Mouse (Mus musculus): ENCODE results near the gene ccdc198. TPM values are rescaled to one million over a fixed set of nuclear protein-coding genes. Genes with fewer than 3 reads are reported as not detected.
A peak's percentile ranks its signal among the peaks of the same experiment; 100 is the strongest.
"Not testable (repeated sequence)": the region's sequence is repeated elsewhere in the genome, so short reads cannot be mapped to it uniquely, and the experiment has no call there.

The ccdc198 gene
- polyA plus RNA-seq, 1 experiment from 2014 or later: 101 TPM

DNA sequence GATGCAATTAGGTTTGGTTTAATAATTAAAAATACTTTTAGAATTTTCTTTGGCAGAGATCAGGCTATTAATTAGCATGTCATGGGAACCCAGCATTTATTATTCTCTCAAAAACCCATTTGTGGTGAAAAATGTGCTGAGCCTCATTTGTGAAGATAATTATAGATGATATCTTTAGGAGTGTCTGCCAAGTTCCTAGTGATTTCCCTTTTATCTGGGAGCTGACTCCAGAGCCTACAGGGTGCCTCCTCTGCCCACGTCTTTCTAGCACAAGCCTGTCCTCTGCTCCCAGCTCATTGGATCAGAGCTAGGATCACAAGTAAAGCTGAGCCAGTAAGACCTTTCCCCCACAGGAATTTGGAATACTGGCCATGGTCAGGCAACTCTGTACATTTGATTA, 3.8 kb downstream of the ccdc198 start:
- Histone ChIP-seq H3K27ac (ENCODE audit: low read length) (no peak overlapping the region), H3K9me3 (ENCODE audit: low read length) (no peaks in the 10 kb centered on the region), H3K4me3 (ENCODE audit: low read length) (no peak overlapping the region), H3K27me3 (ENCODE audit: insufficient read depth, low read length) (no peaks in the 10 kb centered on the region), H3K4me1 (ENCODE audit: insufficient read depth, low read length) (0 out of 2 replicates have a peak, but pooled peaks cover 2% of the 10 kb centered on the region), H3K9ac (replicated peaks; ENCODE audit: low read length) (no peak overlapping the region), H3K4me2 (replicated peaks; ENCODE audit: low read depth, low read length) (no peak overlapping the region), H3K36me3 (ENCODE audit: insufficient read depth, low read length) (no peaks in the 10 kb centered on the region)
- WGBS: 0% methylated on average over 1 of the region's 1 CpGs
- no peak for ATAC-seq (ENCODE audit: low FRiP score, low TSS enrichment)

GRCm38 (mm10) chr14:49238206-49238605, 7.1 kb downstream of the ccdc198 start:
- WGBS: 33% methylated on average over 11 of the region's 11 CpGs
- ATAC-seq (ENCODE audit: low FRiP score, low TSS enrichment): peak; percentile 85

GRCm38 (mm10) chr14:49234788-49235515, 10.3 kb downstream of the ccdc198 start:
- Histone ChIP-seq H3K27ac (ENCODE audit: low read length) (no peak overlapping the region), H3K4me3 (ENCODE audit: low read length) (no peak overlapping the region), H3K9ac (replicated peaks; ENCODE audit: low read length) (no peak overlapping the region), H3K4me2 (replicated peaks; ENCODE audit: low read depth, low read length) (no peak overlapping the region), H3K36me3 (ENCODE audit: insufficient read depth, low read length) (no peaks in the 10 kb centered on the region), H3K9me3 (ENCODE audit: low read length) (no peaks in the 10 kb centered on the region), H3K4me1 (ENCODE audit: insufficient read depth, low read length) (no peaks in the 10 kb centered on the region), H3K27me3 (ENCODE audit: insufficient read depth, low read length) (no peaks in the 10 kb centered on the region)
- WGBS: 52% methylated on average over 9 of the region's 9 CpGs
- peak; percentile 52 for ATAC-seq (ENCODE audit: low FRiP score, low TSS enrichment)

More at GRCm38 (mm10) chr14:49238206-49238605, 7.1 kb downstream of the ccdc198 start:
- H3K27ac ChIP-seq (ENCODE audit: low read length): no peak overlapping the region
- H3K4me3 ChIP-seq (ENCODE audit: low read length): no peak overlapping the region
- no peaks in the 10 kb centered on the region for H3K27me3 ChIP-seq (ENCODE audit: insufficient read depth, low read length)
- H3K4me2 ChIP-seq (replicated peaks; ENCODE audit: low read depth, low read length): no peak overlapping the region
- no peaks in the 10 kb centered on the region for H3K9me3 ChIP-seq (ENCODE audit: low read length)
- H3K4me1 ChIP-seq (ENCODE audit: insufficient read depth, low read length): no peaks in the 10 kb centered on the region
- no peak overlapping the region for H3K9ac ChIP-seq (replicated peaks; ENCODE audit: low read length)
- H3K36me3 ChIP-seq (ENCODE audit: insufficient read depth, low read length): no peaks in the 10 kb centered on the region

DNA sequence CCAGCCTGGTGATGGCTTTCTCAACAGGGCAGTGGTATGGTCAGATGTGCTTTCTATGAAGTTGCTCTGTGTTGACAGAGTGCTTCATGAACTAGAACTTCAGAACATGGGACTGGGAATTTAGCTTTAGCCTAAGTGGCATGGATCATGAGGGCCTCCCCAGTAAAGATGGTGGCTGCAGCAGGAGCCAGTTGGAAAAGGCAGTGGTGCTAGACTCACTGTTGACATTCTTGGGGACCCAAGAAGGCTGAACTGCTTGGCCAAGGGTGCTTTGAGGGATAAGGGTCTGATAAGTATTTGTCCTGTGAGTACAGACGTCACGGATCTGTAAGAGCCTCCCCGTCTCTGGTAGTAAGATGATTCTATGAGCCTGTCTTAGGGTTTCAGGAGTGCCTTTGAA, 13.4 kb downstream of the ccdc198 start:
- no peak for ATAC-seq (ENCODE audit: low FRiP score, low TSS enrichment)
- WGBS: 75% methylated on average over 3 of the region's 3 CpGs
- H3K27ac ChIP-seq (ENCODE audit: low read length): no peak overlapping the region

DNA sequence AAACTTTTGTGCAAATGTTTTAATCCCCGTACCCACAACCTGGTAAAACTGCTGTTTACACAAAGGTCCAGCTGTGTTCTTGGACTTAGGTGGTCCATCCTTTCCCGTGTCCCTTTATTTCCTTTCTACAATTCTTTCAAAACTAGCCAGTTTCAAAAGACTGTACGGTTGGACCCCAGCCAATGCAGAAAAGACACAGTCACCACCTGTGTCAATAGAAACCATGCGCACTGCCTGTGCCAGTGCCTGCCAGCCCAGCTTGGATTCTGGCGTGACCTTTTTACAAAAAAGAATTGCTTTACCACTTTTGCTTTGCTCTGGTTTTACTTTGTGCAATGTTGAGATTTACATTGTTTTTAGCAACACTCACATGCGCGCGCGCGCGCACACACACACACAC, 18.3 kb downstream of the ccdc198 start:
- no peaks in the 10 kb centered on the region for H3K9me3 ChIP-seq (ENCODE audit: low read length)
- H3K4me3 ChIP-seq (ENCODE audit: low read length): no peak overlapping the region
- 87% methylated on average over 11 of the region's 11 CpGs for WGBS
- no peaks in the 10 kb centered on the region for H3K27me3 ChIP-seq (ENCODE audit: insufficient read depth, low read length)
- ATAC-seq (ENCODE audit: low FRiP score, low TSS enrichment): no peak
- H3K27ac ChIP-seq (ENCODE audit: low read length): no peak overlapping the region
- H3K4me1 ChIP-seq (ENCODE audit: insufficient read depth, low read length): no peaks in the 10 kb centered on the region
- no peak overlapping the region for H3K4me2 ChIP-seq (replicated peaks; ENCODE audit: low read depth, low read length)
- no peak overlapping the region for H3K9ac ChIP-seq (replicated peaks; ENCODE audit: low read length)
- H3K36me3 ChIP-seq (ENCODE audit: insufficient read depth, low read length): peaks cover 8% of the 10 kb centered on the region; the same call in 1 of the 2 replicates

More for the DNA sequence above, 13.4 kb downstream of the ccdc198 start:
- Histone ChIP-seq H3K9ac (replicated peaks; ENCODE audit: low read length) (no peak overlapping the region), H3K4me1 (ENCODE audit: insufficient read depth, low read length) (no peaks in the 10 kb centered on the region), H3K9me3 (ENCODE audit: low read length) (no peaks in the 10 kb centered on the region), H3K36me3 (ENCODE audit: insufficient read depth, low read length) (0 out of 2 replicates have a peak, but pooled peaks cover 3% of the 10 kb centered on the region), H3K4me3 (ENCODE audit: low read length) (no peak overlapping the region), H3K27me3 (ENCODE audit: insufficient read depth, low read length) (no peaks in the 10 kb centered on the region), H3K4me2 (replicated peaks; ENCODE audit: low read depth, low read length) (no peak overlapping the region)

DNA sequence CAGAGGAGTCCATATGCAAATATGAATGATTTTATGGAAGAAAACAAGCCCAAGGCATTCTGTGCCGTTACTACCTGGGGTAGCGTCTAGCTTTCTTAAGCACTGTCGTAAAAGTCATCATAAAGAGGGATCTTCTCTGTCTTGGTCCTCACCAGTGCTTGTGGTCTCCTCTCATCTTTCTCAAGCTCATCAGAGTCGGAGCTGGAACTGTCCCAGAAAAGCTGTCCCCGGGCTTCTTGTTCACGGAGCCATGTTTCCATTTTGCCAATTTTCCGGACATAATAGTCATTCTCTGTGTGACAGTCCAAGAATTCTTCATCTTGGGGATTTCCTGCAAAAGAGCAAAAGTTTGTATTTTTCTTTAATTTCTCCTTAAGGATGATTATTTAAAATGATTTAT, 18.8 kb downstream of the ccdc198 start:
- Histone ChIP-seq H3K27me3 (ENCODE audit: insufficient read depth, low read length) (no peaks in the 10 kb centered on the region), H3K4me1 (ENCODE audit: insufficient read depth, low read length) (no peaks in the 10 kb centered on the region), H3K27ac (ENCODE audit: low read length) (no peak overlapping the region), H3K36me3 (ENCODE audit: insufficient read depth, low read length) (peaks cover 8% of the 10 kb centered on the region; the same call in 1 of the 2 replicates), H3K4me2 (replicated peaks; ENCODE audit: low read depth, low read length) (no peak overlapping the region), H3K9ac (replicated peaks; ENCODE audit: low read length) (no peak overlapping the region), H3K9me3 (ENCODE audit: low read length) (no peaks in the 10 kb centered on the region), H3K4me3 (ENCODE audit: low read length) (no peak overlapping the region)
- no peak for ATAC-seq (ENCODE audit: low FRiP score, low TSS enrichment)
- WGBS: 78% methylated on average over 7 of the region's 7 CpGs

DNA sequence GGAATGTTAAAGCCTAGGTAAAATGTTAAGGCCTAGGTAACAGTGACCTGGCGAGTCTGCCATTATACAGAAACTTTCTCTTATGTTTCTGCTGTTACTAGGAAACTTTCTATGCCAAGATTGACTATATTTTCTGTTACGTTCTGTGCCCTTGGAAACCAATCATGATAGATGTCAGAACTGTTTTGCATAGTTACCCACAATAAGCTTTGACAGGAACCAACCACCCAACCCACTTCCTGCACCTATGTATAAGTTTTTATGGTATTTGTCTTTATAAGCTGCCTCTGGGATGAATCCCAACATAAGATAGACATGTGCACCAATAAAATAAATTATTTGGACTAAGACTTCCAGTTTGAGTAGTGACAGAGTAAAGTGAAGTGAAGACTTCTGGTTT, 23.5 kb downstream of the ccdc198 start:
- Histone ChIP-seq H3K4me1 (ENCODE audit: insufficient read depth, low read length) (no peaks in the 10 kb centered on the region), H3K27me3 (ENCODE audit: insufficient read depth, low read length) (no peaks in the 10 kb centered on the region), H3K4me2 (replicated peaks; ENCODE audit: low read depth, low read length) (no peak overlapping the region), H3K9ac (replicated peaks; ENCODE audit: low read length) (no peak overlapping the region), H3K4me3 (ENCODE audit: low read length) (no peak overlapping the region), H3K27ac (ENCODE audit: low read length) (no peak overlapping the region), H3K9me3 (ENCODE audit: low read length) (no peaks in the 10 kb centered on the region), H3K36me3 (ENCODE audit: insufficient read depth, low read length) (peaks cover 6% of the 10 kb centered on the region; the same call in 1 of the 2 replicates)
- ATAC-seq (ENCODE audit: low FRiP score, low TSS enrichment): no peak
- 91% methylated on average over 2 of the region's 2 CpGs for WGBS

- not testable (repeated sequence) for H3K4me1 ChIP-seq (ENCODE audit: insufficient read depth, low read length); H3K9me3 ChIP-seq (ENCODE audit: low read length); H3K4me2 ChIP-seq (replicated peaks; ENCODE audit: low read depth, low read length); H3K9ac ChIP-seq (replicated peaks; ENCODE audit: low read length); ATAC-seq (ENCODE audit: low FRiP score, low TSS enrichment); H3K4me3 ChIP-seq (ENCODE audit: low read length); H3K36me3 ChIP-seq (ENCODE audit: insufficient read depth, low read length); H3K27ac ChIP-seq (ENCODE audit: low read length); H3K27me3 ChIP-seq (ENCODE audit: insufficient read depth, low read length)
- WGBS: 90% methylated on average over 4 of the region's 4 CpGs
Observed at GRCm38 (mm10) chr14:49219466-49220022, 25.7 kb downstream of the ccdc198 start.

GRCm38 (mm10) chr14:49218677-49219076, 26.6 kb downstream of the ccdc198 start:
- 74% methylated on average over 7 of the region's 7 CpGs for WGBS
- no peak overlapping the region for H3K9ac ChIP-seq (replicated peaks; ENCODE audit: low read length)
- H3K27ac ChIP-seq (ENCODE audit: low read length): no peak overlapping the region
- no peak for ATAC-seq (ENCODE audit: low FRiP score, low TSS enrichment)
- H3K4me3 ChIP-seq (ENCODE audit: low read length): no peak overlapping the region
- H3K36me3 ChIP-seq (ENCODE audit: insufficient read depth, low read length): no peaks in the 10 kb centered on the region
- no peak overlapping the region for H3K4me2 ChIP-seq (replicated peaks; ENCODE audit: low read depth, low read length)
- H3K27me3 ChIP-seq (ENCODE audit: insufficient read depth, low read length): no peaks in the 10 kb centered on the region
- no peaks in the 10 kb centered on the region for H3K9me3 ChIP-seq (ENCODE audit: low read length)
- H3K4me1 ChIP-seq (ENCODE audit: insufficient read depth, low read length): no peaks in the 10 kb centered on the region

DNA sequence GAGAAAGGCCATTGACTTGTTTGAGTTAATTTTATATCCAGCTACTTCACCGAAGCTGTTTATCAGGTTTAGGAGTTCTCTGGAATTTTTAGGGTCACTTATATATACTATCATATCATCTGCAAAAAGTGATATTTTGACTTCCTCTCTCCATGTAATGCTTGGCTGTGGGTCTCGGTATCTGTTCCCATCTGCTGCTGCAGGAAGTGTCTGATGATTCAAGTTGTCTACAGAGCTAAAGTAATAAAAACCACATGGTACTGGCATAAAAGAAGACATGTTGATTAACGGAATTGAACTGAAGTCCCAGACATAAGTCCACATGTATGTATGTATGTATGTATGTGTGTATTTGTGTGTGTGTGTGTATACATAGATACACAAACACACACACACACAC, 35.1 kb downstream of the ccdc198 start:
- H3K27me3 ChIP-seq (ENCODE audit: insufficient read depth, low read length); H3K4me1 ChIP-seq (ENCODE audit: insufficient read depth, low read length); H3K36me3 ChIP-seq (ENCODE audit: insufficient read depth, low read length); ATAC-seq (ENCODE audit: low FRiP score, low TSS enrichment); H3K9ac ChIP-seq (replicated peaks; ENCODE audit: low read length); H3K27ac ChIP-seq (ENCODE audit: low read length); H3K4me2 ChIP-seq (replicated peaks; ENCODE audit: low read depth, low read length); H3K9me3 ChIP-seq (ENCODE audit: low read length); H3K4me3 ChIP-seq (ENCODE audit: low read length): not testable (repeated sequence)
- 80% methylated on average over 3 of the region's 3 CpGs for WGBS

Data from kidney, embryonic 16.5 days (tissue).